Mouse (Mus musculus) midbrain, postnatal 0 days (tissue): ENCODE data around the gene Chrm5. TPM values are rescaled to one million over a fixed set of nuclear protein-coding genes. Genes with fewer than 3 reads are reported as not detected.

Experiments
- ATAC-seq: fragments of 200-750 bp; cut with Nextera tagmentation; 2 replicates; pipeline ENCODE4 v1.8.0; 2017; ENCODE audit warnings: moderate number of reproducible peaks, mild to moderate bottlenecking, moderate TSS enrichment, moderate library complexity; ENCODE audit not compliant: low FRiP score
- DNase-seq: peaks from one replicate; pipeline ENCODE4 v3.0.0-alpha.2; 2015; ENCODE audit warnings: low spot score
- H3K27ac ChIP-seq: fragments of 300-500 bp; sonication (generic); 2 replicates; pipeline ENCODE4 v1.5.1; 2014; ENCODE audit warnings: low read depth, mild to moderate bottlenecking, low read length, mixed read lengths
- H3K27me3 ChIP-seq: fragments of 300-500 bp; sonication (generic); 2 replicates; pipeline ENCODE4 v1.6.1; 2014; ENCODE audit warnings: low read length, control low read depth, mixed read lengths; ENCODE audit not compliant: insufficient read depth
- H3K36me3 ChIP-seq: fragments of 300-500 bp; sonication (generic); 2 replicates; pipeline ENCODE4 v1.6.1; 2014; ENCODE audit warnings: low read length, control low read depth, mixed read lengths; ENCODE audit not compliant: insufficient read depth
- H3K4me1 ChIP-seq: fragments of 300-500 bp; sonication (generic); 2 replicates; pipeline ENCODE4 v1.6.1; 2014; ENCODE audit warnings: mild to moderate bottlenecking, control low read depth, antibody characterized with exemption, low read length, mixed read lengths; ENCODE audit not compliant: insufficient read depth
- H3K4me2 ChIP-seq: fragments of 300-500 bp; sonication (generic); 2 replicates; pipeline ENCODE4 v1.6.1; 2014; ENCODE audit warnings: low read depth, mild to moderate bottlenecking, low read length, mixed read lengths; ENCODE audit not compliant: poor library complexity, severe bottlenecking
- H3K4me3 ChIP-seq: fragments of 300-500 bp; sonication (generic); 2 replicates; pipeline ENCODE4 v1.5.1; 2014; ENCODE audit warnings: low read depth, mild to moderate bottlenecking, low read length, moderate library complexity
- H3K9ac ChIP-seq: fragments of 300-500 bp; sonication (generic); replicated peaks from 2 replicates; pipeline ENCODE4 v1.6.1; 2014; ENCODE audit warnings: mild to moderate bottlenecking, low read length, moderate library complexity, mixed read lengths; ENCODE audit not compliant: poor library complexity, severe bottlenecking
- H3K9me3 ChIP-seq: fragments of 300-500 bp; sonication (generic); 2 replicates; pipeline ENCODE4 v1.6.1; 2016; ENCODE audit warnings: low read length, control low read depth
- CTCF ChIP-seq: IDR thresholded peaks from 2 replicates; pipeline ENCODE4 v1.5.1; 2016; ENCODE audit warnings: antibody characterized with exemption, mild to moderate bottlenecking
- WGBS: fragments of 180-500 bp; shearing (Covaris S2); extraction: QIAGEN DNeasy Blood & Tissue Kit; methylation state at CpG from one replicate; pipeline ENCODE4 v1.1.7; 2014; 5-methylcytosine and 5-hydroxymethylcytosine counted together
- polyA plus RNA-seq: library from polyadenylated mRNA; unstranded; fragments of >200 nt; fragmentation: Nextera tagmentation; extraction: Ambion mirVana; gene quantifications from 2 replicates; pipeline ENCODE4 v1.2.1, GENCODE M21; 2015
- total RNA-seq: library from RNA; depleted of rRNA; stranded (reverse); fragments of >200 nt; gene quantifications from 2 replicates; pipeline ENCODE4 v1.2.3, GENCODE M21; 2014; rRNA removed

Gene Chrm5
- total and polyA plus RNA-seq, 2 experiments from 2014 or later = 3.1 to 7.6 TPM

GRCm38 (mm10) chr2:112429665-112430064 is 50.9 kb downstream of the Chrm5 start:
- ATAC-seq (no peak), DNase-seq (no peak)
- H3K9ac ChIP-seq = no peak overlapping the region
- H3K4me3 ChIP-seq = no peak overlapping the region
- 89% methylated on average over 4 of the region's 4 CpGs for WGBS
- H3K36me3 ChIP-seq = no peaks in the 10 kb centered on the region
- no peaks in the 10 kb centered on the region for H3K9me3 ChIP-seq
- H3K27ac ChIP-seq = no peak overlapping the region
- no peaks in the 10 kb centered on the region for H3K27me3 ChIP-seq
- H3K4me1 ChIP-seq = no peaks in the 10 kb centered on the region
- TF ChIP-seq CTCF = no peak
- no peak overlapping the region for H3K4me2 ChIP-seq

Other genes with a start within 250 kb of the Chrm5 start
- gene Lpcat4, start 241.3 kb downstream of the Chrm5 start, total RNA-seq = 23.3 and 37.2 TPM in 2 replicates
- gene Lpcat4, start 241.3 kb downstream of the Chrm5 start, polyA plus RNA-seq = 20.2 and 21.6 TPM in 2 replicates
- not detected in 2 replicates for gene Nutm1, start 221.5 kb downstream of the Chrm5 start, total RNA-seq
- gene Nutm1, start 221.5 kb downstream of the Chrm5 start, polyA plus RNA-seq = 0.06 and 0.09 TPM in 2 replicates
- 75.7 and 111 TPM in 2 replicates for gene Nop10, start 218.8 kb downstream of the Chrm5 start, total RNA-seq
- 151 and 158 TPM in 2 replicates for gene Nop10, start 218.8 kb downstream of the Chrm5 start, polyA plus RNA-seq
- 69.7 and 81.6 TPM in 2 replicates for gene Slc12a6, start 214.9 kb downstream of the Chrm5 start, total RNA-seq
- gene Slc12a6, start 214.9 kb downstream of the Chrm5 start, polyA plus RNA-seq = 13.3 and 14.1 TPM in 2 replicates
- 2.3 and 2.5 TPM in 2 replicates for gene Gm21985, start 214.5 kb downstream of the Chrm5 start, total RNA-seq
- not detected in 2 replicates for gene Gm21985, start 214.5 kb downstream of the Chrm5 start, polyA plus RNA-seq
- gene Emc4, start 112.7 kb downstream of the Chrm5 start, total RNA-seq = 113 and 129 TPM in 2 replicates
- gene Emc4, start 112.7 kb downstream of the Chrm5 start, polyA plus RNA-seq = 219 and 242 TPM in 2 replicates
- 15.1 and 18.7 TPM in 2 replicates for gene Katnbl1, start 101.6 kb downstream of the Chrm5 start, total RNA-seq
- 19.8 and 20.1 TPM in 2 replicates for gene Katnbl1, start 101.6 kb downstream of the Chrm5 start, polyA plus RNA-seq
- 16.8 and 19.5 TPM in 2 replicates for gene Emc7, start 25.8 kb downstream of the Chrm5 start, total RNA-seq
- gene Emc7, start 25.8 kb downstream of the Chrm5 start, polyA plus RNA-seq = 33.1 and 33.5 TPM in 2 replicates
- 6.7 and 8.9 TPM in 2 replicates for gene Aven, start 12.2 kb upstream of the Chrm5 start, total RNA-seq
- 2.8 and 3.5 TPM in 2 replicates for gene Aven, start 12.2 kb upstream of the Chrm5 start, polyA plus RNA-seq